Mouse (Mus musculus) adrenal gland, postnatal 14 days (tissue): ENCODE results near the gene Zdhhc7. TPM values are rescaled to one million over a fixed set of nuclear protein-coding genes. Genes with fewer than 3 reads are reported as not detected.
A peak's percentile ranks its signal among the peaks of the same experiment; 100 is the strongest.

Source experiments
- DNase-seq: peaks from one replicate; pipeline ENCODE4 v3.0.0; 2021; ENCODE audit warnings: mixed read lengths
- long read RNA-seq, 2 experiments: library from polyadenylated mRNA; stranded (forward); transcript quantifications; one replicate each; pipeline ENCODE4 v2.0.0; 2021
- total RNA-seq: library from RNA; stranded (reverse); gene quantifications from 2 replicates; pipeline ENCODE4 v1.2.3, GENCODE M21; 2021

The Zdhhc7 gene
- 45.3 and 48.1 TPM in 2 replicates for total RNA-seq
- long read RNA-seq, experiment 1, transcript Zdhhc7-201 (8 exons, 3,069 nt): major isoform, 79 of 107 reads
- long read RNA-seq, experiment 1, partial matches to known transcripts: 3 of 107 reads
- long read RNA-seq, experiment 1, other reads (novel, unspliced or antisense): 22 of 107 reads
- long read RNA-seq, experiment 2, transcript Zdhhc7-201 (8 exons, 3,069 nt): major isoform, 54 of 76 reads
- long read RNA-seq, experiment 2, partial matches to known transcripts: 5 of 76 reads
- long read RNA-seq, experiment 2, other reads (novel, unspliced or antisense): 15 of 76 reads

GRCm38 (mm10) chr8:120101068-120101972 lies at the start of gene Zdhhc7:
Zdhhc7 (minus strand) TSS chr8:120101482.
- peak; percentile 92 for DNase-seq

- DNase-seq: no peak
Measured at GRCm38 (mm10) chr8:120150028-120150427, 48.7 kb upstream of the Zdhhc7 start.

GRCm38 (mm10) chr8:120146051-120146450 lies 44.8 kb upstream of the Zdhhc7 start:
- no peak for DNase-seq

GRCm38 (mm10) chr8:120144652-120145301 lies 43.5 kb upstream of the Zdhhc7 start:
- no peak for DNase-seq

- DNase-seq: peak; percentile 81
Measured at GRCm38 (mm10) chr8:120143911-120144651, 42.8 kb upstream of the Zdhhc7 start.

GRCm38 (mm10) chr8:120140769-120141168 lies 39.5 kb upstream of the Zdhhc7 start:
- DNase-seq: no peak

- DNase-seq: no peak
Measured at GRCm38 (mm10) chr8:120138958-120139357, 37.7 kb upstream of the Zdhhc7 start.

- DNase-seq: no peak
Measured at GRCm38 (mm10) chr8:120136618-120137017, 35.3 kb upstream of the Zdhhc7 start.

GRCm38 (mm10) chr8:120135687-120136086 lies 34.4 kb upstream of the Zdhhc7 start:
- DNase-seq: no peak

- peak; percentile 58 for DNase-seq
Measured at GRCm38 (mm10) chr8:120133169-120133568, 31.9 kb upstream of the Zdhhc7 start.

GRCm38 (mm10) chr8:120131158-120131557 lies 29.9 kb upstream of the Zdhhc7 start:
- no peak for DNase-seq

GRCm38 (mm10) chr8:120129547-120129946 lies 28.3 kb upstream of the Zdhhc7 start:
- no peak for DNase-seq

- DNase-seq: peak; percentile 65
Measured at GRCm38 (mm10) chr8:120126357-120127161, 25.3 kb upstream of the Zdhhc7 start.

- DNase-seq: no peak
Measured at GRCm38 (mm10) chr8:120124836-120125389, 23.6 kb upstream of the Zdhhc7 start.

GRCm38 (mm10) chr8:120124261-120124660 lies 23.0 kb upstream of the Zdhhc7 start:
- DNase-seq: no peak

GRCm38 (mm10) chr8:120120951-120121350 lies 19.7 kb upstream of the Zdhhc7 start:
- DNase-seq: peak; percentile 70

- DNase-seq: no peak
Measured at GRCm38 (mm10) chr8:120119931-120120330, 18.6 kb upstream of the Zdhhc7 start.

- DNase-seq: no peak
Measured at GRCm38 (mm10) chr8:120119429-120119828, 18.1 kb upstream of the Zdhhc7 start.

- DNase-seq: no peak
Measured at GRCm38 (mm10) chr8:120118847-120119246, 17.6 kb upstream of the Zdhhc7 start.

- DNase-seq: peak; percentile 67
Measured at GRCm38 (mm10) chr8:120118162-120118561, 16.9 kb upstream of the Zdhhc7 start.

GRCm38 (mm10) chr8:120116600-120116999 lies 15.3 kb upstream of the Zdhhc7 start:
- DNase-seq: no peak
